Mouse (Mus musculus) stomach, postnatal 0 days (tissue): Measurements from ENCODE around the gene Nol12. TPM values are rescaled to one million over a fixed set of nuclear protein-coding genes. Genes with fewer than 3 reads are reported as not detected.

Source experiments
- ATAC-seq: fragments of 200-750 bp; cut with Nextera tagmentation; 2 replicates; pipeline ENCODE4 v1.8.0; 2017; ENCODE audit not compliant: low FRiP score, low TSS enrichment
- DNase-seq: peaks from one replicate; pipeline ENCODE4 v3.0.0-alpha.2; 2016; ENCODE audit warnings: low spot score
- H3K27ac ChIP-seq: fragments of 300-500 bp; sonication (generic); replicated peaks from 2 replicates; pipeline ENCODE4 v1.5.1; 2014; ENCODE audit warnings: mild to moderate bottlenecking, control low read depth
- H3K27me3 ChIP-seq: fragments of 300-500 bp; sonication (generic); 2 replicates; pipeline ENCODE4 v1.6.1; 2014; ENCODE audit warnings: low read length; ENCODE audit not compliant: control insufficient read depth, insufficient read depth
- H3K36me3 ChIP-seq: fragments of 300-500 bp; sonication (generic); 2 replicates; pipeline ENCODE4 v1.6.1; 2014; ENCODE audit warnings: low read length, mixed read lengths; ENCODE audit not compliant: control insufficient read depth, insufficient read depth
- H3K4me1 ChIP-seq: fragments of 300-500 bp; sonication (generic); replicated peaks from 2 replicates; pipeline ENCODE4 v1.6.1; 2014; ENCODE audit warnings: antibody characterized with exemption; ENCODE audit not compliant: control insufficient read depth, insufficient read depth
- H3K4me2 ChIP-seq: fragments of 300-500 bp; sonication (generic); replicated peaks from 2 replicates; pipeline ENCODE4 v1.6.1; 2014; ENCODE audit warnings: low read depth, mild to moderate bottlenecking, control low read depth, moderate library complexity
- H3K4me3 ChIP-seq: fragments of 300-500 bp; sonication (generic); 2 replicates; pipeline ENCODE4 v1.5.1; 2014; ENCODE audit warnings: low read depth, low read length, control low read depth
- H3K9ac ChIP-seq: fragments of 300-500 bp; sonication (generic); 2 replicates; pipeline ENCODE4 v1.6.1; 2014; ENCODE audit warnings: mild to moderate bottlenecking, low read length, control low read depth, mixed read lengths
- H3K9me3 ChIP-seq: fragments of 300-500 bp; sonication (generic); 2 replicates; pipeline ENCODE4 v1.6.1; 2016; ENCODE audit warnings: low read length; ENCODE audit not compliant: control insufficient read depth
- CTCF ChIP-seq: IDR thresholded peaks from 2 replicates; pipeline ENCODE4 v1.5.1; 2016; ENCODE audit warnings: antibody characterized with exemption, low read depth, mild to moderate bottlenecking, moderate library complexity
- EP300 ChIP-seq: optimal IDR thresholded peaks from 2 replicates; pipeline ENCODE3; 2016; ENCODE audit warnings: antibody characterized with exemption
- WGBS: fragments of 180-500 bp; shearing (Covaris S2); extraction: QIAGEN DNeasy Blood & Tissue Kit; methylation state at CpG from one replicate; pipeline ENCODE4 v1.1.7; 2014; 5-methylcytosine and 5-hydroxymethylcytosine counted together
- polyA plus RNA-seq: library from polyadenylated mRNA; unstranded; fragments of >200 nt; fragmentation: Nextera tagmentation; extraction: Ambion mirVana; gene quantifications from 2 replicates; pipeline ENCODE4 v1.2.1, GENCODE M21; 2015

The Nol12 gene
- polyA plus RNA-seq, 1 experiment from 2014 or later, result 36.4 TPM

DNA sequence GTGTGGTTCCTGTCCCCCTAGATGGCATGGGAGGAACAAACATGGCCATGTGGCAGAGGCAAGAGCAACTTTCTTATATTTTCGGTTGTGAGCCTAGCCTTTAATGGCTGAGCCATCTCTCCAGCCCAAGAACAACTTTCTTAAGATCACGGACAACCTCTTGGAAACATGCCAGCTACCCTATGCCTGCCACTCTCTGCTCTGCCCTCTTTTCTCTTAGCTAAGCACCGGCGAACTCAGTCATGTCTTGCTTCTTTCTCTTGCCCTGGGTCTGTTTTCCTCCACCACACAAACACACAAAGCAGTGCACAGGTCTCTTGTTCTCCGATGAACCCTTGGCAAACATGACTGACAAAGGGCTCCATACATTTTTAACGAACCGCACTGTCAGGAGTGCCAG lies 11.5 kb downstream of the Nol12 start:
- no peak overlapping the region for H3K27ac ChIP-seq
- TF ChIP-seq EP300, result no peak
- TF ChIP-seq CTCF, result no peak
- H3K4me3 ChIP-seq, result no peak overlapping the region
- peak; percentile 13 for DNase-seq
- H3K9me3 ChIP-seq, result no peaks in the 10 kb centered on the region
- H3K4me1 ChIP-seq, result 0 out of 2 replicates have a peak, but pooled peaks cover 2% of the 10 kb centered on the region
- no peak for ATAC-seq
- H3K9ac ChIP-seq, result no peak overlapping the region
- no peaks in the 10 kb centered on the region for H3K36me3 ChIP-seq
- H3K27me3 ChIP-seq, result no peaks in the 10 kb centered on the region
- 51% methylated on average over 7 of the region's 7 CpGs for WGBS
- H3K4me2 ChIP-seq, result no peak overlapping the region

DNA sequence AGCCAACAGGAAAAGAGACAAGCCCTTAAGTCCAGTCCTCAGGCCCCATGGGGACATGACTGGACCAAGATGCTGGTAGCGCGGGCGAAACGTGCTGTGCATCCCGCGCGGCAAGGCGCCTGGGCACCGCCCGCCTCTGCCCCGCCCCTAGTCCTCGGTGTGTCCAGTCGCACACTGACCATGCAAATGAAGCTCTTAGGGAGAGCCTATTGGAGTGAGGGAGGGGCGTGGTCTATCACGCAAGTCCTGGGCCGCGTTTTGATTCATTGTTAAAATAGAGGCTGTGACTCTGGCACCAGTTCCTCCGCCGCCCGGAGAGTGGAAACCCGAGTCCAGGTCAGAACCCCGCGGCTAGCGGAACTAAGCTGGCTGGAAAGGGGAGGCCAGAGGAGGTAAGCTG lies 12.9 kb downstream of the Nol12 start, which contains the start of gene Triobp:
Triobp (plus strand) TSS at position 68 of the 400 bp plus-strand sequence.
- no peak for TF ChIP-seq CTCF
- TF ChIP-seq EP300, result no peak
- WGBS, result under 1% methylated on average over 24 of the region's 24 CpGs
- H3K4me3 ChIP-seq, result peak within 1 kb of the TSS; percentile 31
- no peaks in the 10 kb centered on the region for H3K9me3 ChIP-seq
- ATAC-seq (peak; percentile 97), DNase-seq (peak; percentile 92)
- 0 out of 2 replicates have a peak, but pooled peaks cover 2% of the 10 kb centered on the region for H3K4me1 ChIP-seq
- peak within 1 kb of the TSS; percentile 61 for H3K4me2 ChIP-seq
- H3K36me3 ChIP-seq, result no peaks in the 10 kb centered on the region
- H3K9ac ChIP-seq, result no peak within 1 kb of the TSS; the same call in 1 of the 2 replicates
- H3K27me3 ChIP-seq, result no peaks in the 10 kb centered on the region
- H3K27ac ChIP-seq, result no peak within 1 kb of the TSS

GRCm38 (mm10) chr15:78948152-78948725 lies 13.5 kb downstream of the Nol12 start:
- TF ChIP-seq CTCF, result no peak
- TF ChIP-seq EP300, result no peak
- H3K27ac ChIP-seq, result no peak overlapping the region
- no peaks in the 10 kb centered on the region for H3K27me3 ChIP-seq
- no peak overlapping the region; the same call in 1 of the 2 replicates for H3K9ac ChIP-seq
- 0 out of 2 replicates have a peak, but pooled peaks cover 2% of the 10 kb centered on the region for H3K4me1 ChIP-seq
- ATAC-seq (no peak), DNase-seq (no peak)
- H3K9me3 ChIP-seq, result no peaks in the 10 kb centered on the region
- peak overlapping the region; percentile 31 for H3K4me3 ChIP-seq
- H3K36me3 ChIP-seq, result no peaks in the 10 kb centered on the region
- WGBS, result 10% methylated on average over 11 of the region's 11 CpGs
- peak overlapping the region; percentile 61 for H3K4me2 ChIP-seq

GRCm38 (mm10) chr15:78948883-78949282 lies 14.2 kb downstream of the Nol12 start:
- Histone ChIP-seq H3K27ac (no peak overlapping the region), H3K9me3 (no peaks in the 10 kb centered on the region), H3K4me3 (no peak overlapping the region), H3K27me3 (no peaks in the 10 kb centered on the region), H3K9ac (no peak overlapping the region), H3K4me1 (0 out of 2 replicates have a peak, but pooled peaks cover 2% of the 10 kb centered on the region), H3K36me3 (no peaks in the 10 kb centered on the region), H3K4me2 (no peak overlapping the region)
- WGBS, result 91% methylated on average over 3 of the region's 3 CpGs
- ATAC-seq (no peak), DNase-seq (no peak)
- TF ChIP-seq EP300 (no peak), CTCF (no peak)

DNA sequence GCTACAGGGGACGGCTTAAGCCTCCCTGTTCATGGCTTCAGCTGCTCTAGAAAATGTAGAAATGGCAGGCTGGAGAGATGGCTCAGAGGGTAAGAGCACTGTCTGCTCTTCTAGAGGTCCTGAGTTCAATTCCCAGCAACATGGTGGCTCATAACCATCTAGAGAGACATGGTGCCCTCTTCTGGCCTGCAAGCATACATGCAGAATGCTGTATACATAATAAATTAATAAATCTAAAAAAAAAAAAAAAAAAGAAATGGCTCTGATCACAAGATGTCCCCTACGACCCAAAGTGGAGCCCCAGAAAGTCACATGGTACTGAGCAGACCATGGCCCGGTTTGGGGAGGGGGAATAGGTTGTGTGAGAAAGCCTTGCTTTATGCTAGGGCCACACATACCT lies 20.9 kb downstream of the Nol12 start:
- no peaks in the 10 kb centered on the region for H3K9me3 ChIP-seq
- H3K27me3 ChIP-seq, result no peaks in the 10 kb centered on the region
- H3K9ac ChIP-seq, result no peak overlapping the region
- H3K4me3 ChIP-seq, result no peak overlapping the region
- no peak overlapping the region for H3K27ac ChIP-seq
- no peaks in the 10 kb centered on the region for H3K4me1 ChIP-seq
- DNase-seq (no peak), ATAC-seq (no peak)
- 72% methylated on average over 3 of the region's 3 CpGs for WGBS
- TF ChIP-seq EP300 (no peak), CTCF (peak; percentile 37)
- no peaks in the 10 kb centered on the region for H3K36me3 ChIP-seq
- H3K4me2 ChIP-seq, result no peak overlapping the region

DNA sequence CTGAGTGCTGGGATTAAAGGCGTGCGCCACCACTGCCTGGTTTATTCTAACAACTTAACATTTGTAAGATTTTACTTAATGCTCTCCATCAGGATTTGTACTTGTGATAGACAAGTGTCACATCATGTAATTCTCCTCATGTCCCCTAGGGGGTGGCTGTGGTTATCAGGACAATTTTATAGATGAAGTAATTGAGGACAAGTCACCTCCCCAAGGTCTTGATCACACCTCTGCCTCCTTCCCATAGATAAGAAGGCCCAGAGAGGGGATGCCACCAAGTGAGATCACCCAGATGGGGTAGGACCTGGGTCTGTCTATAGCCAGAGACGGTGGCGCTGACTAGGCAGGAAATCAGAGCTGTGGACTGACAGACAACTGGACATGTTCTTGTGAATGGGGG lies 21.6 kb downstream of the Nol12 start:
- Histone ChIP-seq H3K36me3 (no peaks in the 10 kb centered on the region), H3K9ac (no peak overlapping the region), H3K27me3 (no peaks in the 10 kb centered on the region), H3K9me3 (no peaks in the 10 kb centered on the region), H3K4me3 (no peak overlapping the region), H3K4me1 (no peaks in the 10 kb centered on the region), H3K27ac (no peak overlapping the region), H3K4me2 (no peak overlapping the region)
- ATAC-seq, result no peak
- no peak for DNase-seq
- TF ChIP-seq EP300, result no peak
- TF ChIP-seq CTCF, result peak; percentile 71
- WGBS, result 70% methylated on average over 4 of the region's 4 CpGs
